Mouse (Mus musculus) liver, embryonic 11.5 days (tissue): ENCODE measurements at regions not wholly inside any gene's neighbourhood (a gene's known extent, or its start where the extent isn't known, plus 50 kb on each side); places are given as distances from the start of the nearest gene placed in this dataset.

Source experiments
- ATAC-seq: fragments of 200-750 bp; cut with Nextera tagmentation; replicated peaks from 2 replicates; pipeline ENCODE4 v1.8.0; 2017; ENCODE audit warnings: moderate number of reproducible peaks, mild to moderate bottlenecking, moderate TSS enrichment, moderate library complexity; ENCODE audit not compliant: low FRiP score
- DNase-seq: peaks from one replicate; pipeline ENCODE4 v3.0.0-alpha.2; 2017; ENCODE audit warnings: low spot score
- H3K27ac ChIP-seq: fragments of 300-500 bp; sonication (generic); 2 replicates; pipeline ENCODE4 v1.5.1; 2014; ENCODE audit warnings: mild to moderate bottlenecking, low read depth, low read length, control low read depth
- H3K27me3 ChIP-seq: fragments of 300-500 bp; sonication (generic); replicated peaks from 2 replicates; pipeline ENCODE4 v1.6.1; 2014; ENCODE audit warnings: low read length, mixed read lengths; ENCODE audit not compliant: control insufficient read depth, insufficient read depth
- H3K36me3 ChIP-seq: fragments of 300-500 bp; sonication (generic); 2 replicates; pipeline ENCODE4 v1.6.1; 2014; ENCODE audit warnings: mild to moderate bottlenecking, low read length, moderate library complexity, mixed read lengths; ENCODE audit not compliant: control insufficient read depth, insufficient read depth
- H3K4me1 ChIP-seq: fragments of 300-500 bp; sonication (generic); replicated peaks from 2 replicates; pipeline ENCODE4 v1.6.1; 2014; ENCODE audit warnings: low read length, mixed read lengths; ENCODE audit not compliant: control insufficient read depth, insufficient read depth
- H3K4me2 ChIP-seq: fragments of 300-500 bp; sonication (generic); 2 replicates; pipeline ENCODE4 v1.6.1; 2014; ENCODE audit warnings: mild to moderate bottlenecking, control low read depth, moderate library complexity
- H3K4me3 ChIP-seq: fragments of 300-500 bp; sonication (generic); 2 replicates; pipeline ENCODE4 v1.5.1; 2014; ENCODE audit warnings: low read depth, low read length, control low read depth
- H3K9ac ChIP-seq: fragments of 300-500 bp; sonication (generic); 2 replicates; pipeline ENCODE4 v1.6.1; 2014; ENCODE audit warnings: low read depth, low read length, control low read depth
- H3K9me3 ChIP-seq: fragments of 300-500 bp; sonication (generic); 2 replicates; pipeline ENCODE4 v1.6.1; 2016; ENCODE audit warnings: low read length, inconsistent platforms, mixed read lengths; ENCODE audit not compliant: control insufficient read depth
- WGBS: fragments of 180-500 bp; shearing (Covaris S2); extraction: QIAGEN DNeasy Blood & Tissue Kit; methylation state at CpG from one replicate; pipeline ENCODE4 v1.1.7; 2014; 5-methylcytosine and 5-hydroxymethylcytosine counted together

- Histone ChIP-seq H3K36me3 (no peaks in the 10 kb centered on the region), H3K4me1 (no peaks in the 10 kb centered on the region), H3K4me3 (no peak overlapping the region), H3K4me2 (no peak overlapping the region), H3K27me3 (no peaks in the 10 kb centered on the region), H3K9me3 (no peaks in the 10 kb centered on the region), H3K27ac (no peak overlapping the region), H3K9ac (no peak overlapping the region)
- ATAC-seq (no peak), DNase-seq (no peak)
- WGBS, result 82% methylated on average over 5 of the region's 5 CpGs
Observed at GRCm38 (mm10) chr9:91566006-91566641, 200.5 kb upstream of the Zic1 start.

GRCm38 (mm10) chr9:91561331-91561730 is 195.7 kb upstream of the Zic1 start:
- DNase-seq, result no peak
- Histone ChIP-seq H3K36me3 (no peaks in the 10 kb centered on the region), H3K4me2 (no peak overlapping the region), H3K9ac (no peak overlapping the region), H3K4me1 (no peaks in the 10 kb centered on the region), H3K4me3 (no peak overlapping the region), H3K27me3 (no peaks in the 10 kb centered on the region), H3K9me3 (no peaks in the 10 kb centered on the region), H3K27ac (no peak overlapping the region)
- no peak for ATAC-seq
- 92% methylated on average over 2 of the region's 2 CpGs for WGBS

- Histone ChIP-seq H3K36me3 (no peaks in the 10 kb centered on the region), H3K4me2 (no peak overlapping the region), H3K4me3 (no peak overlapping the region), H3K27ac (no peak overlapping the region), H3K9me3 (no peaks in the 10 kb centered on the region), H3K27me3 (no peaks in the 10 kb centered on the region), H3K4me1 (no peaks in the 10 kb centered on the region), H3K9ac (no peak overlapping the region)
- WGBS, result 75% methylated on average over 6 of the region's 6 CpGs
- no peak for DNase-seq
- ATAC-seq, result no peak
Observed at GRCm38 (mm10) chr9:91559794-91560193, 194.2 kb upstream of the Zic1 start.

GRCm38 (mm10) chr9:91547051-91547450 is 181.4 kb upstream of the Zic1 start:
- no peak overlapping the region for H3K4me3 ChIP-seq
- H3K36me3 ChIP-seq, result no peaks in the 10 kb centered on the region
- DNase-seq (no peak), ATAC-seq (no peak)
- H3K9ac ChIP-seq, result no peak overlapping the region
- H3K4me2 ChIP-seq, result no peak overlapping the region
- H3K9me3 ChIP-seq, result no peaks in the 10 kb centered on the region
- H3K27ac ChIP-seq, result no peak overlapping the region
- 71% methylated on average over 4 of the region's 4 CpGs for WGBS
- H3K27me3 ChIP-seq, result no peaks in the 10 kb centered on the region
- H3K4me1 ChIP-seq, result no peaks in the 10 kb centered on the region

- ATAC-seq, result no peak
- no peaks in the 10 kb centered on the region for H3K9me3 ChIP-seq
- H3K4me1 ChIP-seq, result no peaks in the 10 kb centered on the region
- no peaks in the 10 kb centered on the region for H3K27me3 ChIP-seq
- H3K4me3 ChIP-seq, result no peak overlapping the region
- no peak overlapping the region for H3K27ac ChIP-seq
- WGBS, result 72% methylated on average over 6 of the region's 6 CpGs
- H3K9ac ChIP-seq, result no peak overlapping the region
- no peak overlapping the region for H3K4me2 ChIP-seq
- no peaks in the 10 kb centered on the region for H3K36me3 ChIP-seq
- no peak for DNase-seq
Observed at GRCm38 (mm10) chr9:91545402-91545801, 179.8 kb upstream of the Zic1 start.

GRCm38 (mm10) chr9:91528838-91529475 is 163.3 kb upstream of the Zic1 start:
- Histone ChIP-seq H3K36me3 (no peaks in the 10 kb centered on the region), H3K9ac (no peak overlapping the region), H3K4me2 (no peak overlapping the region), H3K27me3 (no peaks in the 10 kb centered on the region), H3K4me3 (no peak overlapping the region), H3K27ac (no peak overlapping the region), H3K4me1 (no peaks in the 10 kb centered on the region), H3K9me3 (no peaks in the 10 kb centered on the region)
- no peak for ATAC-seq
- DNase-seq, result no peak
- 80% methylated on average over 3 of the region's 3 CpGs for WGBS

- no peak for ATAC-seq
- 77% methylated on average over 5 of the region's 5 CpGs for WGBS
Observed at GRCm38 (mm10) chr9:91528388-91528787, 162.8 kb upstream of the Zic1 start.

GRCm38 (mm10) chr9:91520521-91520920 is 154.9 kb upstream of the Zic1 start:
- no peak for DNase-seq
- Histone ChIP-seq H3K4me3 (no peak overlapping the region), H3K36me3 (no peaks in the 10 kb centered on the region), H3K27ac (no peak overlapping the region), H3K9me3 (no peaks in the 10 kb centered on the region), H3K4me2 (no peak overlapping the region), H3K9ac (no peak overlapping the region), H3K27me3 (no peaks in the 10 kb centered on the region), H3K4me1 (no peaks in the 10 kb centered on the region)
- ATAC-seq, result no peak
- WGBS, result 37% methylated on average over 3 of the region's 3 CpGs

More at GRCm38 (mm10) chr9:91528388-91528787, 162.8 kb upstream of the Zic1 start:
- H3K27ac ChIP-seq, result no peak overlapping the region
- no peaks in the 10 kb centered on the region for H3K9me3 ChIP-seq
- no peak overlapping the region for H3K9ac ChIP-seq
- DNase-seq, result no peak
- H3K4me1 ChIP-seq, result no peaks in the 10 kb centered on the region
- H3K27me3 ChIP-seq, result no peaks in the 10 kb centered on the region
- no peak overlapping the region for H3K4me3 ChIP-seq
- H3K4me2 ChIP-seq, result no peak overlapping the region
- no peaks in the 10 kb centered on the region for H3K36me3 ChIP-seq

- Histone ChIP-seq H3K9ac (no peak overlapping the region), H3K4me3 (no peak overlapping the region), H3K4me1 (no peaks in the 10 kb centered on the region), H3K9me3 (no peaks in the 10 kb centered on the region), H3K4me2 (no peak overlapping the region), H3K27ac (no peak overlapping the region), H3K27me3 (no peaks in the 10 kb centered on the region), H3K36me3 (no peaks in the 10 kb centered on the region)
- DNase-seq (no peak), ATAC-seq (no peak)
- 89% methylated on average over 3 of the region's 3 CpGs for WGBS
Observed at GRCm38 (mm10) chr9:91509672-91510071, 144.1 kb upstream of the Zic1 start.
